Mouse (Mus musculus): ENCODE data around the gene Aaas.
A peak's percentile ranks its signal among the peaks of the same experiment; 100 is the strongest.

Gene Aaas

DNA sequence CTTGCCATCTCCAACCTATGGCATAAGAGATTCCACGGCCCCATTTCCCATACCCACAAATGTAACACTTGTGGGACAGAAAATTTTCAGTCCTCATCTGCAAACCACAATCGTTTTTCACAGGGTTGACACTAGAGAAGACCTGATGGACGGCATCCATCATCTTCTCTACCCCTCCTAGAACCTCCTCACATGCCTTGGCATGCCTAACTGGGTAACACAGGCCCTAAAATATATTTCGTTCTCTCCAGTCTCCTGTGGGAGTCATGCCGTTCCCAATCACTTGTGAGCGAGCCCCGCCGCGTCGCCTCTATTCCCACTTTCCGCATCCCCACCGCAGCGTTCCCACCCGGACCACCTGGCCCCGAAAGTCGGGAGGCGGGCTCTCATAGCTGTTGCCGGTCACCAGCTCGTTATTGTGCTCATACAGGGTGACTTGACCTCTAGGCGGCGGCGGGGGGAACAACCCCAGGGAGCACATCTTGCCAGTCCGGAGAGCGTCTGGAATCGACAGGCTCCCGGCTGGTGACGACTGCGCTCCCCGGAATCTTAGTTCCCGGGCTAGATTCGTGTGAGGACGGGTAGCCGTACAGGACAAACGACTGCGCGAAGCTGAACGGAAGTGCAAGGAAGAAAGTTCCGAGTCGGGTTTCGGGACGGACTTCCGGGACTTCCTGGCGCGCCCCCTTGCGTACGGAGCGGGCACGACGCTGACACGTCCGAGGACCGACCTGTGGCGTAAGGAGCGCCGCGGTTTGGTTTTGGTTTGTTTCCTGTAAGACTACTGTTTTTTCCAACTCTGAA is at the start of gene Aaas:
TSS of gene Aaas (minus strand) at position 634 of the 804 bp plus-strand sequence.
- peak; percentile 91 to 97 for DNase-seq (ENCODE audit: low spot score in 2 of 2)

DNA sequence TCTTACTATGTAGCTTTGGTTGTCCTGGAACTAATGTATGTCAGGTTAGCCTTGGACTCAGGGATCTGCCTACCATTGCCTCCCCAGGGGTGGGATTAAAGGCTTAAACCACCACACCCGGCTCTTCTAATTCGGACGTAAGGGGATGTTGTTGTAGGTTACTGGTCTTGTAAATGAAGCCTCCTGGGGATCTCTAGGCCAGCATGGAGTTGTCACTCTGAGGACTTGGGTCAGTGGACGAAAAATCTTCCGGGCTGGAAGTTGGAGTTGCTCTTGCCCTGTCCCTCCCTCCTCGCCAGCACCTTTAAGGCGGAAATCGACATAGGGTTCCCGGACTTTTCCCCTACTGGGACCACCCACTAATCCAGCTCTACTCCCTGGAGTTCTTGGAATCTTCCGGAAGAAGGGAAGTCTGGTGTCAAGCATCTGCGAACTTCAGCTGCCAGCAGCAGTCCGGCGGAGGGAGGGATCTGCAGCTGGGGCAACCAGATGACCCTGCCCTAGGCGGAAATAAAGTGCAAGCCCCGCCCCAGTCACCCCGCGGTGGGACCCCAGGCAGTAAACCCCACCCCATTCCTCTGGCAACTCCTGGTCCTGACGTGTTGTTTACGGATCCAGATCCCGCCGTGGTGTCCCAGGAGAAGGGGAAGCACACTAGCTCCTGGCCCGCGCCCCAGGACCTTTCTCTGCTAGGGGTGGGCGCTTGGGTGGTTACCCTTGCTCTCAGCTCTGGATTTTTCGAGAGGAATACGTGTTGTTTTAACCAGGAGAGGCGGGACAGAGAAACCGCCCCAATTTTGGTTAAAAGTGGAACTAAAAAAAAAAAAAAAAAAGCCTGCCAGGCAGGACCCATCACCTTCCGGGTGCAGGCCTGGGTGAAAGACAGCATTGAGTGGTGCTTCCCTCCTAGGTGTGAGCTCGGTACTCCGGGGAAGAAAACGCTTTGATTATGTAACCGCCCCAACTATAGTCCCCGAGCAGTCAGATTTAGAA is 49.0 kb upstream of the Aaas start:
- DNase-seq (ENCODE audit: low spot score in 2 of 2): peak; percentile 89 to 90

DNA sequence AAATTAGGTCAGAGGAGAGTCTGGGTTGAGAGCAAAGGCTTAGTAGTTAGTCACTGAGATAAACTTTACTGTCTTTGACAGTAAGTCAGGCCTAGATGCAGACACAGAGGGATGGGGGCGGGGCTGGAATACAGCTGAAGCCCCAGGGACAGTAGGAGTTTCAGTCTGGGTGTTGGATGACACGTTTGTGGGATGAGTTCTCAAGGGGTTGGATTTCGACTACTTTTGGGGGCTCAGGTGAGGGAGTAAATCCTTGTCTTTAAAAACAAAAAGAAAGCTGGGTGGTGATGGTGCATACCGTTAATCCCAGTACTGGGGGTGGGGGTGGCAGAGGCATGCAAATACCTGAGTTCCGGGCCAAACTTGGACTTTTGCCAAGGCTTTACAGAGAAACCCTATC is 48.1 kb upstream of the Aaas start:
- DNase-seq (ENCODE audit: low spot score in 2 of 2): no peak

DNA sequence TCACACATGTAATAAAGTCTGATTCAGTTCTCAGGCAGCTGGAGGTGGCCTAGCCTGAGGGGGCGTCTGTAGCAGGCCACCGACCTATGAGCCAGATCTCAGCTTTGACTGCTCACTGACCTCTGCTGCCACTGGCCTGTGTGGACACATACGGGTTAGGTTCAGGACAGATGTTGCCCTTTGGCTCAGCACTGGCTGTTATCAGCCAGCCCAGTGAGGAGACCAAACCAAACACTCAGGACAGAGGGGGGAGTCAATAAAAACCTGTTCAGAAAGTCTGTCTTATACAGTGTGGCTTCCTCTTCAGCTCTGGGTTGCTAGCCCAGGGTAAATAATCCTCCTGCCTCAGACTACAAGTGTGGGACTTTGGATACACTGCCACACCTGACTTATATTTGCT is 44.5 kb upstream of the Aaas start:
- no peak for DNase-seq (ENCODE audit: low spot score in 2 of 2)

- DNase-seq (ENCODE audit: low spot score in 2 of 2): no peak
Observed at GRCm38 (mm10) chr15:102393584-102394014, 43.0 kb upstream of the Aaas start.

DNA sequence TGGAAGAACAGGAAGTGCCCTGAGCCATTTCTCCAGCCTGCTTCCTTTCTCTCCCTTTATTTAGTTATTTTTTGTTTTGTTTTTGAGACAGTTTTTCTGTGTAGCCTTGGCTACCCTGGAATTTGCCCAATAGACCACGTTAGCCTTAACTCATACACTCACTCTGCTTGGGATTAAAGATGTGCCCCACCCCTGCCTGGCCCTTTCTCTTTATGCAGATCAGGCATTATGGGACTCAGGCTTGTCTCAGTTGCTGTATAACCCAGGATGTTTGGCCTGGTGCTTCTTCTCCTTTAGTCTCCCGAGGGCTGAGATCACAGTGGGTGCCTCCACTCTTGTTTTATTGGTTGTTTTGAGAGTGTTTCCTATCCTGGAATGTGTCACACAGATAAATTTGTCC is 41.9 kb upstream of the Aaas start:
- no peak for DNase-seq (ENCODE audit: low spot score in 2 of 2)

- no peak for DNase-seq (ENCODE audit: low spot score in 2 of 2)
Observed at GRCm38 (mm10) chr15:102388942-102389341, 38.4 kb upstream of the Aaas start.

GRCm38 (mm10) chr15:102386640-102387039 is 36.1 kb upstream of the Aaas start:
- DNase-seq (ENCODE audit: low spot score in 2 of 2): no peak

DNA sequence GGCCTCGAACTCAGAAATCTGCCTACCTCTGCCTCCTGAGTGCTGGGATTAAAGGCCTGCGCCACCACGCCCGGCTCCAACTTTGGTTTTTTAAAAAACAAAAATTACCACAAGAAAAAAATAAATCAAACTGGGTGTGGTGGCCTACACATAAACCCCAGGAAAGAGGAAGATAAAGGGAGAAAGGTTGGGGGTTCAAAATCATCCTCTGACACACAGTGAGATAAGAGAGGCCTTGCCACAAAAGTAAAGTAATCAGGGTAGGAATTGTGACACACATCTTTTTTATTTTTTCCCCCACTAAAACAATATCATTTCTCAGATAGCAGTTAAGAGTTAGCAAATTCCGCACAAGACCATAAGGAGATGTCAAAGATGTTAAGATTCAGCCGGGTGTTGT is 33.1 kb upstream of the Aaas start:
- DNase-seq (ENCODE audit: low spot score in 2 of 2): no peak

DNA sequence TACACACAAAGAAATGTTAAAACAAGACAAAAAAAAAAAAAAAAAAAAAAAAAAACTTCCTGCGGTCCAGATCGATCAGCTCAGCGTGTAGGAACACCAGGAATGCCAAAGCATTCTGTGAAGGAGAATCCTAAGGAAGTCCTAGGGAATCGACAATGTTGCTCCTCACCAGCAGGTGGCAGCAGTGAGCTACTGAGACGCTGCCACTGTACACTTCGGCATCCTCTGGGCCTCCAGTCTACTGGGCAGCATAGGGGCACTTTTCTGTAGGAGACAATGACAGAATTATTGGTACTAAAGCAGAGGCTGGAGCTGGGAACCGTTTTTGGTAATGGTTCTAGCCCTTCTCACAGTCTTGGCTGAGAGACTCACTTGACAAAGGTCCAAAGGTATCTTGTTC is 31.0 kb upstream of the Aaas start:
- DNase-seq (ENCODE audit: low spot score in 2 of 2): peak; percentile 74 to 87

DNA sequence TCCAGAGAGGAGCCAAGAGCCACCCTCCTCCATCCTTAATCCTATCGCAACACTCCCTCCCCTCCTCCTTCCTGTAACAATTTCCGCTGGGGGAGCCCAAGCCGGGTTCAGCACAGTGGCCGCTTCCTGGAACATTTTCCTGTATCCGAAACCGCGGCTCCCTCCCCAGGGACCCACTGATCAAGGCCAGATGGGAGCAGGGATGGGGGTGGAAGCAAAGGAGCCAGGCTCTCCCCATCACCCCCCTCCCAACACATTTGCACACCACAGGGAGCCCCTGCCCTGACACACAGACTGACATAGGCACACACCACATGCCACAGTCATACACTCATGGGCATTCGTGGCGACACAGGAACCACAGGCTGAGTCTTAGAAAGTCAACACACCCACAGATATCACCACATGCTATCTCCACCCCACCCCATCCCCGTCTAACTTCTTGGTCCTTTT is 27.3 kb upstream of the Aaas start:
- DNase-seq (ENCODE audit: low spot score in 2 of 2): peak in 1 of 2 experiments; percentile 40

DNA sequence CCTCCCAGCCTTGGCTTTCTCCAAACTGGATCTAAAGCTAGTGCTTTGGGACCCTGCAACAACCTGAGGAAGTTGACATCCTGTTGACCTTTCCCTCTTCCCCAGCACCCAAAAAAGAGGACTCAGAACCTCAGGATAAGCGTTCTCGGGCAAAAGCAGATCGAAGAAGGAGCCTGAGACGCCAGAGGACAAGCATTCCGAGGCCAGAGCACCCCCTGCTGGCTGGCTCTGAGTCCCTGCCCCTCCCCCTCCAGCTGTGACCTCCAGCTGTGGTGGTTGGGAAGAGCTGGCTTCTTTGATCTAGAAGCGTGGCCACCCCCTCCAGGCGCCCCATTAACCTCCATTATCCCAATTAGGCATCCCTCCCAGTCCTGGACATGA is 26.6 kb upstream of the Aaas start:
- DNase-seq (ENCODE audit: low spot score in 2 of 2): peak; percentile 80 to 90

DNA sequence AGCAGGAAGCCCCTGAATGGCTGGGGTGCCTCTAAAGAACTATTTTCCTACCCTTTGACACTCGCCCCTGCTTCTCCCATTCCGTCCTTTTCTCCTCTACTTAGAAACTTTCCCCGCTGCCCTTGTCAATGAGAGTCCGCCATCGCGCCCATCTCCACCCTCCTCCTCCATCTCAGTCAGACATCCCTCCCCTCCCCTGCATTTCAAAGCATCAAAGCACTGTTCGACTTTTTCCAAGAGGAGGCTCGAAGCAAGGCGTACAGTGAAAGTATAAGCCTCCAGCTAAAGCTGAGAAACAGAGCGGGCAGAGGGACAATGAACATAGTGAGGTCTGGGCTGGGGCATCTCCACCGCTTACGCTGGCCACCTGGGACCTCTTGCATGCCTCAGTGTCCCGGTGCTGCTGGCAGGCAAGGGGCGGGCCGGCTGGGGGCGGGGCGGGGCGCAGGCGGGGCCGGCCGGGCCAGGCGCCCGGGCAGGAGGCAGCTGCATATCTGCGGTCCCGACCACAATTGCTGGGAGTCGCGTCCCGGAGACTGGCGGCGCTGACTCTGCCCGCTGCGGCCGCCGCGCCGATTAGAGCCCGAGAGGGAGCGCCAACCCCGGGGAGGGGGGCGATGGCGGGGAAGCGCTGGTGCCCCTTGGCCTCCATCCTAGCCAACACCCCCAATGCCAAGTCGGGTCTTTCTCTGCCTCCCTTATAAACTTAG is 26.0 kb upstream of the Aaas start:
- peak in 1 of 2 experiments; percentile 41 for DNase-seq (ENCODE audit: low spot score in 2 of 2)

- DNase-seq (ENCODE audit: low spot score in 2 of 2): no peak
Observed at GRCm38 (mm10) chr15:102370727-102371126, 20.2 kb upstream of the Aaas start.

DNA sequence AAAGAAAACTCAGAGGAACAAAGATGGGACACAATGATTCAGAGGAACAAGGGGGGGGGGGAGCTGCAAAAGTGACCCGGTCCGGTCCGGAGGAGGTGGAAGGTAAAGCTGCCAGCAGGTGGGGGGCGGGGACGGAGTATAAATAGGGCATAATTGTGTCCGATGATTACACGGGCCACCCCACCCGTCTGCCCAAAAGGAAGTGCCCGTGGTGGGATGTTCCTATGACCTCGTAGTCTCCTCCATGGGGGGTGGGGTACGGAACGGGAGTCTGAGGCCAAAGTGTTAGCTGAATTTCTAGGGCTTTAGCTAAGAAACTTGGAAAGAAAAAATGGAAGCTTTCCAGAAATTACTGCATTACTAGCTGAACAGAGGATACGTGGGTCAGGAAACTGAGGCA is 19.4 kb upstream of the Aaas start:
- no peak for DNase-seq (ENCODE audit: low spot score in 2 of 2)

DNA sequence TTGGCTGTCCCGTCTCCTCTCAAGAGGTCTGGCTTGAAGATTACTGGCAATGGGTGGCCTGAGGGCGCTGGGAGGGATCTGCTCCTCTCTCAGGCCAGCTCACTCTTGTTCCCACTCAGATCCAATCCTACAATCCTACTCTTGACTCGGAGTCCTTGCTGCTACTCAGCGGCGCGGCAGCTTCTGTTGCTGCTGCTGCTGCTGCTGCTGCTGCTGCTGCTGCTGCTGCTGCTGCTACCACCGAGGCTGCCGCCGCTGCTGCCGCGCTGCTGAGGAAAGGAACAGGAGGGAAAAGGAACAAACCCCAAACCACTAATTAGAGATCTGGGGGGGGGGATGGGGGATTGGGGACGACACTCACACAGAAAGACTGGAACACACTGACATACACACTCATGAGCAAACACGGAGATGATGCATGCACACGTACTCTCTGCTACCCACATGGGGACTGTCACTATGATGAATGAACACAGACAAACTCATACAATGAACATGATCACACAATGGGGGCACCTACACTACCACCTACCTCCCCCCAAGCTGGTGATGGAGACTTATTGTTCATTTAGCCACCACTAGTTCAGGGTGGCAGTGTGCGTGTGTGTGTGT is 16.3 kb upstream of the Aaas start, which contains the start of gene Sp7:
TSS of gene Sp7 (minus strand) at position 450 of the 612 bp plus-strand sequence.
- no peak for DNase-seq (ENCODE audit: low spot score in 2 of 2)

GRCm38 (mm10) chr15:102366238-102366637 is 15.7 kb upstream of the Aaas start:
- no peak for DNase-seq (ENCODE audit: low spot score in 2 of 2)

GRCm38 (mm10) chr15:102364678-102365077 is 14.1 kb upstream of the Aaas start:
- no peak for DNase-seq (ENCODE audit: low spot score in 2 of 2)

GRCm38 (mm10) chr15:102362648-102363047 is 12.1 kb upstream of the Aaas start:
- no peak for DNase-seq (ENCODE audit: low spot score in 2 of 2)

- no peak for DNase-seq (ENCODE audit: low spot score in 2 of 2)
Observed at GRCm38 (mm10) chr15:102358834-102359233, 8.3 kb upstream of the Aaas start.

DNA sequence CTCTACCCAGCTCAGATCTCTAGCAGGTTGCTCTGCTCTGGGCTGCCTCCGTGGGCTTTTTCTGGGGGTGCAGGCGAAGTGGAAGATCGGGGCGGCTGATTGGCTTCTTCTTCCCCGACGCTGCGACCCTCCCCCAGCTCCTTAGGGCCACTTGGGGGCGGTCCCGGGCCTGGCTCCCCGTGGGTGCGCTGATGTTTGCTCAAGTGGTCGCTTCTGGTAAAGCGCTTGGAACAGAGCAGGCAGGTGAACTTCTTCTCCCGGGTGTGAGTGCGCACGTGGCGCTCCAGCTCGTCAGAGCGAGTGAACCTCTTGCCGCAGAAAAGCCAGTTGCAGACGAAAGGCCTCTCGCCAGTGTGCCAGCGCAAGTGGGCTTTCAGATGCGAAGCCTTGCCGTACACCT is 7.6 kb upstream of the Aaas start:
- DNase-seq (ENCODE audit: low spot score in 2 of 2): no peak

All from urinary bladder, postnatal 4 days (tissue).